Mouse (Mus musculus) urinary bladder, postnatal 14 days (tissue): ENCODE measurements at regions not wholly inside any gene's neighbourhood (a gene's known extent, or its start where the extent isn't known, plus 50 kb on each side); places are given as distances from the start of the nearest gene placed in this dataset.
"Not testable (repeated sequence)": the region's sequence is repeated elsewhere in the genome, so short reads cannot be mapped to it uniquely, and the experiment has no call there.

Experiments
- DNase-seq: peaks from one replicate; pipeline ENCODE4 v3.0.0; 2021; ENCODE audit warnings: low spot score

- DNase-seq: no peak
Measured at GRCm38 (mm10) chr9:14058592-14059227, 216.2 kb upstream of the Sesn3 start.

- DNase-seq: no peak
Measured at GRCm38 (mm10) chr9:14059228-14059779, 215.6 kb upstream of the Sesn3 start.

- no peak for DNase-seq
Measured at GRCm38 (mm10) chr9:14060257-14060656, 214.6 kb upstream of the Sesn3 start.

DNA sequence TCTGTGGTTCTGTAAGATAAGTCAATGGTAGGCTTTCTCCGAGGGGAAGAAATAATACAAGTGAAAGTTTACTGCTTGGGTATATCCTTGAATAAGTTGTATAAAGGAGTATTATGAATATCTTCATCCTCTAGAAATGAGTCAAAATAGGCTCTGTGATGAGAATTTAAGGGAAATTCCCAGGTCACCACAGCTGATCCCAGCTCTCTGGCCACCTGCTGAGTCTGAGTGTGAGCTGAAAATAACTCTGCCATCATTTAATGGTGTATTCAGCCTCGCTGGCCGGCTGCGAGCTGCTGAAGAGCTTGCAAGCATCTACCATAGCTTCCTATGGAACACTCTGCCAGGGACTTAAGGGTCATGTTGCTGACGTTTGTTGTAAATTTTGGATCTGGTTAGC is 213.5 kb upstream of the Sesn3 start:
- no peak for DNase-seq

GRCm38 (mm10) chr9:14061840-14062239 is 213.0 kb upstream of the Sesn3 start:
- no peak for DNase-seq

GRCm38 (mm10) chr9:14062706-14063105 is 212.2 kb upstream of the Sesn3 start:
- no peak for DNase-seq

DNA sequence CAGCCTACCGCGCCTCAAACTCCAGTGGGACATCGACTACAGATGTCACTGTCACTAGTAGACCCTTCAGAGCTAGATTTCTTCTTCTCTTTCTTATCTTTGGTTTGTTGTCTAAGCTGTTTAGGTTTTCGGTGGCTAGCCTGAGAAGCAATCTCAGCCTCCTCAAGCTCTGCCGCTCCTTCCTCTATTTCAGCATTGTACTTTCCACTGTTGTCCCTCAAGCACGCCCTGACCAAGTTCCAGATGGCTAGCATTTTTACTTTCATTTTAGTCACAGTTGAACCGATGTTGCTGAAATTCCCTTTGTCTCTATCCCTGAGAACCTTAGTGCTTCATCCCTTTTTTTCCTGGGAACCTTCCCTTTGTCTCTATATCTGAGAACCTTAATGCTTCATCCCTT is 208.1 kb upstream of the Sesn3 start:
- DNase-seq: not testable (repeated sequence)

GRCm38 (mm10) chr9:14069076-14069475 is 205.8 kb upstream of the Sesn3 start:
- DNase-seq: no peak

DNA sequence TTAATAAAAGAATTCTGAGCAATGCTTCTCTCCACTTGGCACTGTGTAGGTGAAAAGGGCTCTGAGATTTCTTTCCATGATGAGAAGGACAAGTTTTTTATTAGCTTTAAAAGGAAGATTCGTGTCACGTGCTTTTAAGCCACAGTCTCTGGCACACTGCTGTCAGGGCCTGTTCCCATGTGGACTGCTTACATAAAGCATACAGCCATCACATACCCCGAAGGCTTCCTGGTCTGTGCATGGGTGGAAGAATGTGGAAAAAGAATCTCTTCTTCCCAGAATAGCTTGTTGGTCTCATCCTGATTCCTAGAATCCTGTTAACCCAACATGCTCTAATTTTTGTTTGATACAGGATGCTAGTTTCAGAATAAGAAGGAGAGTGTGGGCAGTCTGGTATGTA is 205.1 kb upstream of the Sesn3 start:
- no peak for DNase-seq

DNA sequence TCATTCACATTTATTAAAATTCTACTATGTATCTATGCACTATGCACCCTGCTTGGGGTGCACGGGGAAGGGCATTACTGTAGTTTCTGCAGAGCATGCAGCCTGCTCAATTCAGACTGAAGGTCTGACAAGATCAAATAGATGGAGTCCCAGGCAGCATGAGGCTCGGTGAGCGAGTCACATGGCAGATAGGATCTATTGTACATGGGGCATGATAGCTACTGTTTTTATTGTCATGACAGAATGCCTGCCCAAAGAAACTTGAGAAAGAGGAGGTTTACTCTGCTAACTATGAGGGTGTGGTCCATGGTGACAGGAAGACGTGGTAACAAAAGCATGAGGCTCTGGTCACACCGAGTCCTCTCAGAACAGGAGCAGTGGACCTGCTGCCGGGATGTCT is 203.1 kb upstream of the Sesn3 start:
- no peak for DNase-seq

DNA sequence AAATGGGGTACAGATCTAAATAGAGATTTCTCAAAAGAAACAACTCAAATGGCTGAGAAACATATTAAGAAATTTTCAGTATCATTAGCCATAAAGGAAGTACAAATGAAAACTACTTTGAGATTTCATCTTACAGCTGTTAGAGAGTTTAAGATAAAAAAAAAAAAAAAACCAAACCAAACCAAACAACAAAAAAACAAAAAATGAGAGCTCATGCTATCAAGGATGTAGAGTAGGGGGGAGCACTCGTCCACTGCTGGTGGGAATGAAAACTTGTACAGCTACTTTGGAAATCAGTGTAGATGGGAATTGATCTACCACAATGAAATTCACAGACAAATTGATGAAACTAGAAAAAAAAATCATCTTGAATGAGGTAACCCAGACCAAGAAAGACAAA is 201.9 kb upstream of the Sesn3 start:
- DNase-seq: no peak

- no peak for DNase-seq
Measured at GRCm38 (mm10) chr9:14074273-14074672, 200.6 kb upstream of the Sesn3 start.

GRCm38 (mm10) chr9:14074866-14075265 is 200.0 kb upstream of the Sesn3 start:
- DNase-seq: not testable (repeated sequence)

- peak; percentile 40 for DNase-seq
Measured at GRCm38 (mm10) chr9:14075452-14075851, 199.4 kb upstream of the Sesn3 start.

DNA sequence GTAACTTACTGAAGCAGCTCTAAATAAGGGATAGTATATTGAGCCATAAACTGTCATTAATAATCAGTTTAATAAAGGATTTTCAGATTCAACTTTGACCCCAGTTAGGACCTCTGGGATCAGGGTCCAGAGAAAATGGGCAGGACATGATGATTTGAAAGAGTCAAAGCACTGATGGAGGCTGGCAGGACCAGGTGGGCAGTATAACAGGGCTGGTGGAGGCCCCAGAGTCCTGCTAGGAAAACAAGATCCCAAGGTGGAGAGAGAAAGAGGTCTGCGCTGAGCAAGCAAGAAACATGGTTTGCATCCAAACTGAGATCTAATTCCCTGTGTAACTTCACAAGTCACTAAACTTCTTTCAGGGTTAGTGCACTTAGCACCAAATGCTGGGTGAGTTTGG is 199.0 kb upstream of the Sesn3 start:
- no peak for DNase-seq

DNA sequence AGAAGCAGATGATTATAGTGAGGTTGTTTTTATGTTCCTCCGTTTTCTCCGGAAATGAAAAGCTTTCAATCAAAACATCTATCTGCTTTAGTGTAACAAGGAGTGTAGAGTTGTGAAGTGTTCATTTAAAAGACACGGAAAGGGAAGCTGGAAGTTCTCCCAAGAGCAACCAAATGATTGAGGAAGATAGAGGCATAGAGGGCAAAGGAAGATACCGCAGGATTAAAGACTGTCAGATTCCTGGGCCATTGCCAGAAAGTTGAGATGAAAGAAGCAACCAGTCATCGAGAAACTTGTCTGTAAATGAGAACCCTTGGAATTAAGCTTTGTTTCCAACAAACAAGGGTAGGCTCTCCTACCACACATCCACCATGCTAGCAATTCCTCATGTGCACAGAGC is 198.1 kb upstream of the Sesn3 start:
- no peak for DNase-seq

DNA sequence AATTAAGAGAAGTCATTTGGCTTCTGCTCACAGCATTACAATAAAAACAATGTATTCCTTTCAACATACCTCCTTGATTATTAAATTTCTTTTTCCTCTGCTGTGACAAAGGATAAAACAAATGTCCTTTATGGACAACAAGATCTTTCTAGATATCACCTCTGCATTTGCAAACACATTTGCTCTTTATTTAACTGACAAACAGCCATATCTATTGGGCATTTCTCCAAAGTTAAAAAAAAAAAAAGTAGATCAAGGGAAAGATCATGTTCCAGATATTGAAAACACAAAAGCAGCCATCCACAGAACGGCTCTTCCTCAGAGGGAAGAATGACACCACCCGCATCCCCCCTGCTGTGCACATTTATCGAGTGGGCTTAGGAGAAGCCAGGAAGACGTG is 193.7 kb upstream of the Sesn3 start:
- DNase-seq: no peak

DNA sequence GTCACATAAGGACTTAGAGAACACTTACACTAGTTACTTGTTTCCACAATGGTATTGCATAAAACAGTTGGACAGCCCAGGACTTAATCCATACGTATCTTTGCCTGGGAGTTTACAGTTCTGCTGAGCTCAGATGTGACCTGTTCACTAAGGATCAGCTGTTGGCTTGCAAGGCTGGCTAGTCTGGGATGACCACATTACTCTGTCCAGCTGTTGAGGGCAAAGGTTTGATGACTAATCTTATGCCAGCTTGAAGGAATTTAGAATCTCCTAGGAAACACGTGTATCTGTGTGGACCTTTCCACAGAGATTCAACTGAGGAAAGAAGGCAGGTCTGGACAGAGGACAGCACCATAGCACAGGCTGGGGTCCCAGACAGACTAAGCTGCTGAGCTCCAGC is 188.7 kb upstream of the Sesn3 start:
- no peak for DNase-seq

- no peak for DNase-seq
Measured at GRCm38 (mm10) chr9:14086611-14087010, 188.3 kb upstream of the Sesn3 start.

GRCm38 (mm10) chr9:14087874-14088273 is 187.0 kb upstream of the Sesn3 start:
- no peak for DNase-seq

DNA sequence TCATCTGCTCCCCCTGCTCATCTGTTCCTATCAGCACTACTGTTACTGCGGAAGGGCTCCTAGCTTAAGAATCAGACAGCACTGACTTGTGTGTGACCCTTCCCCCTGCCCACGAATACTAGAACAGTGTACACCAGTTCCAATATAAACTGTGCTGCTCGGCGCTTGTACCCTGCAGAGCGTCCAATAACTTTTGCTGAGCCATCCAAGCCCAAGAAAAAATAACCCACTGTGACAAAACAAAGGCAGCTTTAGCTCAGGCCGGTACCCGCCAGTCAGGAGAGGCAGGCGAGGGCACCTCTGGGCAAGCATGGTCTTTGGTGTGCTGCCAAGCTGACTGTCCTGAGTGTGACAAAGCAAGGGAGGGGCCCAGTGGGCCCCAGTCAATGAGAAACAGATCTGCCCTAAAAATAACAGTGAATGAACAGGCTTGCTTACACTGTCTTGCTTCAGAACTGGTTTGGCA is 185.0 kb upstream of the Sesn3 start:
- peak; percentile 76 for DNase-seq

GRCm38 (mm10) chr9:14090454-14090853 is 184.4 kb upstream of the Sesn3 start:
- DNase-seq: no peak

GRCm38 (mm10) chr9:14091099-14091930 is 183.6 kb upstream of the Sesn3 start:
- no peak for DNase-seq
